Mouse (Mus musculus): ENCODE results near the gene Fem1a. TPM values are rescaled to one million over a fixed set of nuclear protein-coding genes. Genes with fewer than 3 reads are reported as not detected.
"Not testable (repeated sequence)": the region's sequence is repeated elsewhere in the genome, so short reads cannot be mapped to it uniquely, and the experiment has no call there.

The Fem1a gene
- polyA plus RNA-seq, 1 experiment from 2014 or later: 18.2 TPM

- H3K4me2 ChIP-seq: peak overlapping the region; percentile 98
- H3K4me1 ChIP-seq: peaks cover 45% of the 10 kb centered on the region
- H3K27me3 ChIP-seq; H3K4me3 ChIP-seq (replicated peaks); H3K27ac ChIP-seq; H3K9me3 ChIP-seq; ATAC-seq (ENCODE audit: low FRiP score); H3K9ac ChIP-seq: not testable (repeated sequence)
- 94% methylated on average over 19 of the region's 19 CpGs for WGBS
- H3K36me3 ChIP-seq (replicated peaks): peaks cover 53% of the 10 kb centered on the region
These were observed 1.7 kb downstream of the Fem1a start for GRCm38 (mm10) chr17:56258269-56258668.

DNA sequence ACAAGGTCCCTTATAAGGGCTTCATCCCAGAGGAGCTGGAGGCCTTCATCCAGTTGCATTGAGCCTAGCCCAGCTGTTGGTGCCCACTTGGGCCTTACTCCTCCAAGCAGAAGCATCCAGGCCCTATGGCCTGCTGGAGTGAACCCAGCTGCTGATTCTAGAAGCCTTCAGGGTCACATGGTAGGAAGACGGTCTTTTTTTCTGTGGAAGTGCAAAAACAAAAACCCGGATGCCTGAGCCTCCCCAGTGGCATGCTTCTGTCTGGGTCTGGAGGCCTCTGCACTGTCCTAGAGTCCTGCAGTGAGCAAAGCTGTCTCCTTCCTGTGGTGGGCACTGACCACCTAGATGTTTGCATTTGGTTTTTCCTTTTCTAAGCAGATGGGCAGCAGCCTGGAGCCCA is 2.2 kb downstream of the Fem1a start:
- not testable (repeated sequence) for H3K9me3 ChIP-seq; ATAC-seq (ENCODE audit: low FRiP score); H3K27ac ChIP-seq; H3K9ac ChIP-seq; H3K27me3 ChIP-seq; H3K4me3 ChIP-seq (replicated peaks); H3K4me2 ChIP-seq
- Histone ChIP-seq H3K36me3 (replicated peaks) (peaks cover 54% of the 10 kb centered on the region), H3K4me1 (peaks cover 45% of the 10 kb centered on the region)
- WGBS: 85% methylated on average over 2 of the region's 2 CpGs

GRCm38 (mm10) chr17:56259301-56260037 is 2.9 kb downstream of the Fem1a start:
- Histone ChIP-seq H3K27me3 (no peaks in the 10 kb centered on the region), H3K4me1 (peaks cover 47% of the 10 kb centered on the region), H3K9me3 (no peaks in the 10 kb centered on the region), H3K4me2 (no peak overlapping the region; the same call in 1 of the 2 replicates), H3K9ac (no peak overlapping the region), H3K36me3 (replicated peaks) (peaks cover 54% of the 10 kb centered on the region), H3K4me3 (replicated peaks) (no peak overlapping the region), H3K27ac (no peak overlapping the region)
- no peak for ATAC-seq (ENCODE audit: low FRiP score)
- WGBS: 90% methylated on average over 10 of the region's 10 CpGs

GRCm38 (mm10) chr17:56261166-56261565 is 4.6 kb downstream of the Fem1a start:
- Histone ChIP-seq H3K4me2 (no peak overlapping the region), H3K4me1 (peaks cover 47% of the 10 kb centered on the region), H3K27me3 (no peaks in the 10 kb centered on the region), H3K9me3 (no peaks in the 10 kb centered on the region), H3K36me3 (replicated peaks) (peaks cover 63% of the 10 kb centered on the region), H3K9ac (no peak overlapping the region), H3K4me3 (replicated peaks) (no peak overlapping the region), H3K27ac (no peak overlapping the region)
- no peak for ATAC-seq (ENCODE audit: low FRiP score)
- 83% methylated on average over 3 of the region's 3 CpGs for whole genome bisulfite sequencing

GRCm38 (mm10) chr17:56262645-56263094 is 6.1 kb downstream of the Fem1a start:
- Histone ChIP-seq H3K9me3 (no peaks in the 10 kb centered on the region), H3K27ac (no peak overlapping the region), H3K9ac (no peak overlapping the region), H3K27me3 (no peaks in the 10 kb centered on the region), H3K36me3 (replicated peaks) (peaks cover 63% of the 10 kb centered on the region), H3K4me3 (replicated peaks) (no peak overlapping the region), H3K4me2 (no peak overlapping the region), H3K4me1 (peaks cover 42% of the 10 kb centered on the region)
- whole genome bisulfite sequencing: 97% methylated on average over 3 of the region's 3 CpGs
- ATAC-seq (ENCODE audit: low FRiP score): no peak

DNA sequence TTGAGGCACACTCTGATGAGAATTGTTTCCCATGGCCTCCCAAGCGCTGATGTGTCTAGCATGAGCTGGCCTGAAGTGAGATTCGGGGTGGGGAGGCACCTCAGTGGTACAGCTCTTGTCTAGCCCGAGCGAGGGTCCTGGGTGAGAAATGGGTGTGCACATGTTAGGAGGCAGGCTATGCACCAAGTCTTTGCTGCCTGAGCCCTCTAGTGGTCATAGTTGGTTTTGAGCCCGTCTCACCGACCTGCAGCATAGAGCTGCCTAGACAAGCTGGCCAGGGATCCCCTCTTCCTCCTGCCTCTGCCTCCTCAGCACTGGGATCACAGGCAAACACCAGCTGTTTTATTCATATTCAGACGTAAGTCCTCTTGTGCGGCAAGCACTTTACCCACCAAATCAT is 7.4 kb downstream of the Fem1a start:
- Histone ChIP-seq H3K27me3 (no peaks in the 10 kb centered on the region), H3K4me2 (no peak overlapping the region), H3K9ac (no peak overlapping the region), H3K9me3 (no peaks in the 10 kb centered on the region), H3K4me1 (peaks cover 31% of the 10 kb centered on the region), H3K36me3 (replicated peaks) (peaks cover 51% of the 10 kb centered on the region), H3K4me3 (replicated peaks) (no peak overlapping the region), H3K27ac (no peak overlapping the region)
- peak; percentile 75 for ATAC-seq (ENCODE audit: low FRiP score)
- WGBS: 18% methylated on average over 8 of the region's 8 CpGs

DNA sequence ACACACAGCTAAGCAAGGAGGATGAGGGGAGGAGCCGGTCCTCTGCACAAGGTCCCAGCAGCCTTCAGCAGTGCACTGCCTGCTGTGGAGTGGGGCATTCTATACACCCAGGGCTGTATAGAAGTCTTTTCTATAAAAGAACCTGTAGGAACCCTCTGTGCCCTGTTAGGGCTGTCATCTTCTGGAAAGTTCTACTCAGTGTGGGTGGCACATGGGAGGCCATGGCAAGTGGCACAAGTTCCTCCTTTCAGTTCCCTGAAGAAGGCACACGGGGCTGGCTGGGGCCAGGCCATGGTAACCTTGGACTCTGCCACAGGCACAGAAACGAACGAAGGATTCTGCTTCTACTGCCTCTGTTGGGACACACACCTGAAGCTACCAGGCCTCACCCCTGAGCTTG is 8.4 kb downstream of the Fem1a start:
- Histone ChIP-seq H3K36me3 (replicated peaks) (peaks cover 42% of the 10 kb centered on the region), H3K27me3 (no peaks in the 10 kb centered on the region), H3K9ac (no peak overlapping the region), H3K27ac (no peak overlapping the region), H3K9me3 (no peaks in the 10 kb centered on the region), H3K4me3 (replicated peaks) (no peak overlapping the region), H3K4me1 (peaks cover 27% of the 10 kb centered on the region), H3K4me2 (no peak overlapping the region)
- WGBS: 90% methylated on average over 4 of the region's 4 CpGs
- no peak for ATAC-seq (ENCODE audit: low FRiP score)

DNA sequence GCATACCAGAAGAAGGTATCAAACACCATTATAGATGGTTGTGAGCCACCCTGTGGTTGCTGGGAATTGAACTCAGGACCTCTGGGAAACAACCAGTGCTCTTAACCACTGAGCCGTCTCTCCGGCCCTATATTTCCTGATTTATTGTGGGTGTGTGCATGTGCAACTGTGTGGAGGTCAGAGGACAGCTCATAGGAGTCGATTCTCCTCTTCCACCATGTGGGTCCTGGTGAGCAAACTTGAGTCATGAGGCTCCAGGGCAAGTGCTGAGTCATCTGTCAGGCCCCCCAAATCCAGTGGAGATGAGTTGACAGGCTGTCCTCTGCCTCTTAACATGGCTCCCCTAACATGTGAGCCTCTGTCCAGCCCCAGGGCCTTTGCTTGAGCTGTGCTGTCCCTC is 9.3 kb downstream of the Fem1a start:
- Histone ChIP-seq H3K27ac (no peak overlapping the region), H3K9me3 (no peaks in the 10 kb centered on the region), H3K4me2 (no peak overlapping the region), H3K4me3 (replicated peaks) (no peak overlapping the region), H3K27me3 (no peaks in the 10 kb centered on the region), H3K4me1 (peaks cover 19% of the 10 kb centered on the region), H3K9ac (no peak overlapping the region), H3K36me3 (replicated peaks) (peaks cover 33% of the 10 kb centered on the region)
- 92% methylated on average over 3 of the region's 3 CpGs for WGBS
- ATAC-seq (ENCODE audit: low FRiP score): no peak

DNA sequence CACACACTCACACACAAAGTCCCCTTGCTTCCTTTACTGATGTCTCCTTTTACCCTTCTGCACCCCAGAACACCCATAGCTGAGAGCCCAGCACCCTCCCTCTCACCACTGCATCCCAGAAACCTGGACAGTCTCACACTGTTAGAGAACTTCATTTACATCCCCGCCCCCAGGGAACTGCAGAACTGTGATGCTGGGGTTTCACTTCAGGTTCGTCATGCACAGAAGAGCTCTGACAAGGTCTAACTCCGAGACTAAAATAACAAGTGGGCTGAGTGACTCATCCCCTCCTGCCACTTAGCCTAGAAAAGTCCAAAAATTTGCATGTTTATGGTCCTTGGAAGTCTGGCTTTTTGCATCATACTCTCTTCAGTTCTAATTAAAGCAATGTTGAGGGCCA is 9.7 kb downstream of the Fem1a start:
- Histone ChIP-seq H3K4me2 (no peak overlapping the region), H3K4me3 (replicated peaks) (no peak overlapping the region), H3K27ac (no peak overlapping the region), H3K9ac (no peak overlapping the region), H3K9me3 (no peaks in the 10 kb centered on the region), H3K36me3 (replicated peaks) (peaks cover 29% of the 10 kb centered on the region), H3K27me3 (no peaks in the 10 kb centered on the region), H3K4me1 (peaks cover 16% of the 10 kb centered on the region)
- WGBS: 65% methylated on average over 3 of the region's 3 CpGs
- ATAC-seq (ENCODE audit: low FRiP score): no peak

DNA sequence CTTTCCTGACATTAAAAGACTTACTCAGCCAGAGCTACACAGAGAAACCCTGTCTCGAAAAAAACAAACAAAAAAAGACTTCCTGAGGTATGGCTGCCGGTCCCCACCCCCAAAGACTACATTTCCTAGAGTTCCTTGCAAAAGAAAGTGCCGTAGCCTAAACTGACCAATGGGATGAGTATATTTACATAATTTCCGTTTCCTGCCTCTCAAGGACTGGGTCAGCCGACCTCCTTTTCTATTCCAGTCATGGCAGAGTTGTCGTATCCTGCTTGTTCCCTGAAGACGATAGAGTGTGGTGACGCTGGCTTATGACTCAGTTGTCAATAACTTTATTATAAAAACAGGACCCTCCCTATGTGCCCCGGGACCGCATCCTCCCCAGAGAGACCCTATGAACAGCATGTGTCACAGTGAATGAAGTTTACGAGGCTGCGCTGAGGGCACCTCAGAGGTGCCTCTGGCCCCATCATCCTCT is 12.6 kb downstream of the Fem1a start:
- Histone ChIP-seq H3K4me2 (peak overlapping the region; percentile 68), H3K9ac (peak overlapping the region; percentile 56), H3K36me3 (replicated peaks) (peaks cover 9% of the 10 kb centered on the region; the same call in 1 of the 2 replicates), H3K9me3 (no peaks in the 10 kb centered on the region), H3K27me3 (no peaks in the 10 kb centered on the region), H3K4me1 (peaks cover 9% of the 10 kb centered on the region), H3K27ac (peak overlapping the region; percentile 69), H3K4me3 (replicated peaks) (peak overlapping the region; percentile 36)
- peak; percentile 89 for ATAC-seq (ENCODE audit: low FRiP score)
- 25% methylated on average over 12 of the region's 12 CpGs for WGBS

DNA sequence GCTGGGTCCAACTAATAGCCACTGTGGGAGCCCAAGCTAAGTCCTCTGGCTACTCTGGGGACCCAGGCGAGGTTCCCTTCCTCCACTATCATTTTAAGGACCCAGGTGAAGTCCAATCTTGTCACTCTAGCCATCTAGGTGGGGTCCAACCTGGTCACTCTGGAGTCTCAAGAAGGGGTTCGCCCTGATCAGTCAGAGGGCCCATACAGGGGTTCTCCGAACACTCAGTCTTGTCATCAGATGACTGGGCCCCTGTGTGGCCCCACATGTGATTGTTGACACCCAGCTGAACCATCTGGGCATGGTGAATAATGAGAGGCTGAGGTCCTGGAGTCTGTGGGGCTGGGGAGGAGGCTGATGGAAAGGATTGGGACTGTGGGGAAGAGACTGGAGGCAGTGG is 13.1 kb downstream of the Fem1a start:
- Histone ChIP-seq H3K27me3 (no peaks in the 10 kb centered on the region), H3K4me1 (peaks cover 8% of the 10 kb centered on the region), H3K36me3 (replicated peaks) (peaks cover 7% of the 10 kb centered on the region; the same call in 1 of the 2 replicates), H3K9ac (peak overlapping the region; percentile 56), H3K9me3 (no peaks in the 10 kb centered on the region), H3K4me2 (peak overlapping the region; percentile 68), H3K4me3 (replicated peaks) (peak overlapping the region; percentile 36), H3K27ac (0 out of 2 replicates have a peak overlapping the region, but pooled peaks have one; percentile 69)
- peak; percentile 9; the same call in 1 of the 2 replicates for ATAC-seq (ENCODE audit: low FRiP score)
- 72% methylated on average over 3 of the region's 3 CpGs for WGBS

GRCm38 (mm10) chr17:56271609-56272253 is 15.1 kb downstream of the Fem1a start:
- peaks cover 17% of the 10 kb centered on the region for H3K4me1 ChIP-seq
- no peak overlapping the region for H3K27ac ChIP-seq
- H3K4me2 ChIP-seq: no peak overlapping the region
- H3K9ac ChIP-seq: no peak overlapping the region
- no peak overlapping the region for H3K4me3 ChIP-seq (replicated peaks)
- 88% methylated on average over 12 of the region's 12 CpGs for WGBS
- H3K27me3 ChIP-seq: no peaks in the 10 kb centered on the region
- ATAC-seq (ENCODE audit: low FRiP score): no peak
- H3K36me3 ChIP-seq (replicated peaks): no peaks in the 10 kb centered on the region
- no peaks in the 10 kb centered on the region for H3K9me3 ChIP-seq
